Mouse (Mus musculus): Measurements from ENCODE around the gene Rai2.

DNA sequence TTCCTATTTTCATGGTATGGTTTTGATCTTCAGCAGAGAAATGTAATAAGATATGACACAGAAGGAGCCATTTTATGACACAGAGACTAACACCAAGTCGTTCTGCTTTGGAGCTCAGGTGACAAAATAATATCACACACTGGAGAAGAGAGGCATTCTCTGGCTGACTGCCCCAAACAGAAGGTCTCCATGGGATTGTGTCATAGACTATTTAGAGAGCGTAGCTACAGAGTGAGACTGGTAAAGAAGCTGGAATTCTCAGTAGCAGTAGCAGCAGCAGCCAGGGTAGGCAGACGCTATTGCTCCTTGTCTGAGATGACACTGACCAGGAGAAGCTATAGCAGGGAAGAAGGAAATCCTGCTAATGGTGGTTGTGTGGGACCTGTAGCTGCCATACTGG is 27.5 kb upstream of the Rai2 start:
- TF ChIP-seq CTCF (IDR thresholded peaks at IDR 0.05; ENCODE audit: low read depth) (no peak), EP300 (IDR thresholded peaks at IDR 0.05; ENCODE audit: low read depth) (no peak)

Measured in liver, embryonic 14.5 days (tissue).